Mouse (Mus musculus): ENCODE measurements at regions not wholly inside any gene's neighbourhood (a gene's known extent, or its start where the extent isn't known, plus 50 kb on each side); places are given as distances from the start of the nearest gene placed in this dataset.

- Histone ChIP-seq H3K4me1 (ENCODE audit: control insufficient read depth, insufficient read depth, low read length) (no peaks in the 10 kb centered on the region), H3K4me3 (replicated peaks; ENCODE audit: extremely low read depth, low read depth, low read length) (no peak overlapping the region)
- DNase-seq = no peak
- TF ChIP-seq POLR2A (IDR thresholded peaks at IDR 0.05; ENCODE audit: borderline replicate concordance, extremely low read depth, low read depth, low read length) = no peak
- no peak for TF ChIP-seq CTCF (IDR thresholded peaks at IDR 0.05; ENCODE audit: insufficient read depth, low read length)
Measured at GRCm38 (mm10) chr12:32546356-32546755, 167.9 kb downstream of the Ccdc71l start.

- no peak overlapping the region for H3K4me3 ChIP-seq (replicated peaks; ENCODE audit: extremely low read depth, low read depth, low read length)
- 88% methylated on average over 5 of the region's 5 CpGs for WGBS
- TF ChIP-seq POLR2A (IDR thresholded peaks at IDR 0.05; ENCODE audit: borderline replicate concordance, extremely low read depth, low read depth, low read length) (no peak), CTCF (IDR thresholded peaks at IDR 0.05; ENCODE audit: insufficient read depth, low read length) (no peak)
Measured at GRCm38 (mm10) chr12:32553793-32554192, 175.3 kb downstream of the Ccdc71l start.

GRCm38 (mm10) chr12:32567777-32568176, 189.3 kb downstream of the Ccdc71l start:
- Histone ChIP-seq H3K4me3 (replicated peaks; ENCODE audit: extremely low read depth, low read depth, low read length) (no peak overlapping the region), H3K4me1 (ENCODE audit: control insufficient read depth, insufficient read depth, low read length) (no peaks in the 10 kb centered on the region)
- no peak for DNase-seq
- TF ChIP-seq CTCF (IDR thresholded peaks at IDR 0.05; ENCODE audit: insufficient read depth, low read length) (no peak), POLR2A (IDR thresholded peaks at IDR 0.05; ENCODE audit: borderline replicate concordance, extremely low read depth, low read depth, low read length) (no peak)
- 67% methylated on average over 3 of the region's 3 CpGs for WGBS

More at GRCm38 (mm10) chr12:32553793-32554192, 175.3 kb downstream of the Ccdc71l start:
- no peaks in the 10 kb centered on the region for H3K4me1 ChIP-seq (ENCODE audit: control insufficient read depth, insufficient read depth, low read length)
- DNase-seq = no peak

- Histone ChIP-seq H3K4me1 (ENCODE audit: control insufficient read depth, insufficient read depth, low read length) (no peaks in the 10 kb centered on the region), H3K4me3 (replicated peaks; ENCODE audit: extremely low read depth, low read depth, low read length) (no peak overlapping the region)
- TF ChIP-seq POLR2A (IDR thresholded peaks at IDR 0.05; ENCODE audit: borderline replicate concordance, extremely low read depth, low read depth, low read length) = no peak
- TF ChIP-seq CTCF (IDR thresholded peaks at IDR 0.05; ENCODE audit: insufficient read depth, low read length) = no peak
- WGBS = 81% methylated on average over 6 of the region's 6 CpGs
- DNase-seq = no peak
Measured at GRCm38 (mm10) chr12:32581304-32581703, 202.8 kb downstream of the Ccdc71l start.

GRCm38 (mm10) chr12:32602131-32602815, 217.1 kb upstream of the Nampt start:
- H3K4me3 ChIP-seq (replicated peaks; ENCODE audit: extremely low read depth, low read depth, low read length) = no peak overlapping the region
- no peaks in the 10 kb centered on the region; the same call in 1 of the 2 replicates for H3K4me1 ChIP-seq (ENCODE audit: control insufficient read depth, insufficient read depth, low read length)
- DNase-seq = no peak
- TF ChIP-seq CTCF (IDR thresholded peaks at IDR 0.05; ENCODE audit: insufficient read depth, low read length) (no peak), POLR2A (IDR thresholded peaks at IDR 0.05; ENCODE audit: borderline replicate concordance, extremely low read depth, low read depth, low read length) (no peak)
- 75% methylated on average over 10 of the region's 10 CpGs for WGBS

- no peak for TF ChIP-seq POLR2A (IDR thresholded peaks at IDR 0.05; ENCODE audit: borderline replicate concordance, extremely low read depth, low read depth, low read length)
- TF ChIP-seq CTCF (IDR thresholded peaks at IDR 0.05; ENCODE audit: insufficient read depth, low read length) = no peak
- Histone ChIP-seq H3K4me1 (ENCODE audit: control insufficient read depth, insufficient read depth, low read length) (no peaks in the 10 kb centered on the region; the same call in 1 of the 2 replicates), H3K4me3 (replicated peaks; ENCODE audit: extremely low read depth, low read depth, low read length) (no peak overlapping the region)
- no peak for DNase-seq
Measured at GRCm38 (mm10) chr12:32605353-32605752, 214.0 kb upstream of the Nampt start.

- 24% methylated on average over 3 of the region's 3 CpGs for WGBS
- no peak overlapping the region for H3K4me3 ChIP-seq (replicated peaks; ENCODE audit: extremely low read depth, low read depth, low read length)
- H3K4me1 ChIP-seq (ENCODE audit: control insufficient read depth, insufficient read depth, low read length) = no peaks in the 10 kb centered on the region
- TF ChIP-seq POLR2A (IDR thresholded peaks at IDR 0.05; ENCODE audit: borderline replicate concordance, extremely low read depth, low read depth, low read length) (no peak), CTCF (IDR thresholded peaks at IDR 0.05; ENCODE audit: insufficient read depth, low read length) (no peak)
- DNase-seq = no peak
Measured at GRCm38 (mm10) chr12:32615000-32615399, 204.3 kb upstream of the Nampt start.

GRCm38 (mm10) chr12:32616086-32616485, 203.3 kb upstream of the Nampt start:
- Histone ChIP-seq H3K4me1 (ENCODE audit: control insufficient read depth, insufficient read depth, low read length) (no peaks in the 10 kb centered on the region), H3K4me3 (replicated peaks; ENCODE audit: extremely low read depth, low read depth, low read length) (no peak overlapping the region)
- 71% methylated on average over 5 of the region's 5 CpGs for WGBS
- TF ChIP-seq POLR2A (IDR thresholded peaks at IDR 0.05; ENCODE audit: borderline replicate concordance, extremely low read depth, low read depth, low read length) (no peak), CTCF (IDR thresholded peaks at IDR 0.05; ENCODE audit: insufficient read depth, low read length) (no peak)
- DNase-seq = peak; percentile 26

GRCm38 (mm10) chr12:32617031-32617430, 202.3 kb upstream of the Nampt start:
- 47% methylated on average over 1 of the region's 1 CpGs for WGBS
- TF ChIP-seq POLR2A (IDR thresholded peaks at IDR 0.05; ENCODE audit: borderline replicate concordance, extremely low read depth, low read depth, low read length) (no peak), CTCF (IDR thresholded peaks at IDR 0.05; ENCODE audit: insufficient read depth, low read length) (no peak)
- Histone ChIP-seq H3K4me1 (ENCODE audit: control insufficient read depth, insufficient read depth, low read length) (no peaks in the 10 kb centered on the region), H3K4me3 (replicated peaks; ENCODE audit: extremely low read depth, low read depth, low read length) (no peak overlapping the region)
- DNase-seq = no peak

GRCm38 (mm10) chr12:32619830-32620229, 199.5 kb upstream of the Nampt start:
- H3K4me3 ChIP-seq (replicated peaks; ENCODE audit: extremely low read depth, low read depth, low read length) = no peak overlapping the region
- 70% methylated on average over 4 of the region's 4 CpGs for WGBS
- TF ChIP-seq POLR2A (IDR thresholded peaks at IDR 0.05; ENCODE audit: borderline replicate concordance, extremely low read depth, low read depth, low read length) (no peak), CTCF (IDR thresholded peaks at IDR 0.05; ENCODE audit: insufficient read depth, low read length) (no peak)
- no peak for DNase-seq
- H3K4me1 ChIP-seq (ENCODE audit: control insufficient read depth, insufficient read depth, low read length) = no peaks in the 10 kb centered on the region

All from lung, adult 2 months (tissue).